Mouse (Mus musculus) gastrocnemius, adult 18-20 months (tissue): ENCODE measurements around the gene Cpa1. TPM values are rescaled to one million over a fixed set of nuclear protein-coding genes. Genes with fewer than 3 reads are reported as not detected.
A peak's percentile ranks its signal among the peaks of the same experiment; 100 is the strongest.

ENCODE experiments used
- DNase-seq: peaks from one replicate; pipeline ENCODE4 v3.0.0; 2021; ENCODE audit warnings: low spot score
- total RNA-seq, 2 experiments: library from RNA; stranded (reverse); gene quantifications; 2 replicates each; pipeline ENCODE4 v1.2.3; 2021

The Cpa1 gene
- total RNA-seq, 2 experiments from 2014 or later, result not detected

- no peak for DNase-seq
These were observed 18.0 kb upstream of the Cpa1 start for GRCm38 (mm10) chr6:30620994-30621393.

DNA sequence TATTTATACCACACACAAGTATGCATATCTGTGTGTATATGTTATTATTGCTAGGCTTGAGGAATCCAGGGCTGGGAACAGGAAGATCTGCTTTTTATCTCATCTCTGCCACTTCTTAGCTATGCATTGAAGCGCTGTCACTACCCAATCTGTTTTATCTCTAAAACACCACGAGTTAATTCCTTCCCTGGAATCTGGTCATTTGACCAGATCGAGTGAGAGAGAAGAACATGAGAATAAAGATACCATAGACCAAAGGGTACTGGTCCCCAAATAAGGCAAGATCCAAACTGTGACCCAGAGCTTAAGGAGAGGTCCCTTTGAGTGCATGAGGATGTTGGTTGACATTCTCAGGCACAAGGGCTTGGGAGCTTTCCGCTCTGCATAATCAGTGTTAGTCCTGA lies 17.0 kb upstream of the Cpa1 start:
- no peak for DNase-seq

DNA sequence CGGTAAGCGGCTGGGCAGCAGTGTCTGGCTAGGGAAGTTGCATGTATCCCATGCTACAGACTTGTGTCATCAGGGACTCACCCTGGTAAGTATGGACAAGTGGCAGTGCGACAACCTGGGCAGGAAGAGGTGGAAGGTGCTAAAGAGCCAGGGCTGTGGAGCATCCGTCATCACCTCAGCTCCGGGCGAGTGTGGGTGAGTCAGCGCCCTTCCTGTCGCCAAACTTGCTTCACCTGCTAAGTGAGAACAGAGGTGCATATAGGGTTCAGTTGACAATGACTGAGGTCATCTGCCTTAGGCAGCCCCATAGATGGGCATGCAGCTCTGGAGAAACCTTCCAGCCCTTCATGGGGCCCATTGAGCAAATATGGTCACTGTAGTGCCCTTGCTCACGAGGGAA lies 14.3 kb upstream of the Cpa1 start:
- DNase-seq, result no peak

DNA sequence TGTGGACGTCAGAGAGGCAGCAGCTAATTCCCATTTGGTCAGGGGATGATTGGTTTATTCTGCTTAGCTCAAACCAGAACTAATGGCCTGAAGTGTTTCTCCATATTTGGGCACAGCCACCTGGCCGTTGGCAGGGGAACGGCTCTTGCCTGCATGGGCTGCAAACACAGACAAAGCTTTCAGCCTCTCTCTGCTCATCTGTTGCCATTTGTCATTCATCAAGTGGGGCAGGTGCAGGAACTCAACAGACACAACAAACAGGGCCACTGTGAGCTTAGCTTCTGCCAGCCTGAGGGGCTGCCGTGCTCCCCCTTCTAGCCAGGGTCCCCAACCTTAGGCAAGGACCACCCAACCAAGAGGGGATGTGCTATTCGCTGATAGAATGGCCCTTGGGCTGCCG lies 10.9 kb upstream of the Cpa1 start:
- DNase-seq, result no peak

- DNase-seq, result no peak
These were observed 9.0 kb upstream of the Cpa1 start for GRCm38 (mm10) chr6:30629989-30630388.

DNA sequence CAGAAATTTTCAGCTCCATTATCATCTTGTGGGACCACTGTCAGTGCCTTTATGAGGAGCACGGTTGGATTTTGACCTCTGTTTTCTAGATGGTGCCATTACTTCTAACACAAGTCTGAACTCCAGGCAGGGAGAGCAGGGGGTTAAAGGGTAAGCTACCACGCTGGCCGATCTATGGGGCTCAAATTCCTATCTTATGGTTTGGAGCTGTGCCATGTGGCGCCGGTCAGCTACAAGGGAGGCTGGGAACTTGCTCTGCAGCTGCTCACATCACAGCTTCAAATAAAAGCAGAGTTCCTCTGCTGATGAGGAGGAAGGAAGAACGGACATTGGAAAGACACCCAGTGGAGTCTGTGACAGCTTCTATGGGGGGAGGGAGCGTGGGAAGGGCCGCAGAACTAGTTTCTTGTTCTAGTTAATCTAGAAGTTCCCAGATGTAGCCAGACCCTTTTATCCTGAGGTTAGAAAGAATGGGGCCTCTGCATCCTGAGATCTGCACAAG lies 3.6 kb upstream of the Cpa1 start:
- no peak for DNase-seq

- no peak for DNase-seq
These were observed 2.7 kb upstream of the Cpa1 start for GRCm38 (mm10) chr6:30636186-30636842.

DNA sequence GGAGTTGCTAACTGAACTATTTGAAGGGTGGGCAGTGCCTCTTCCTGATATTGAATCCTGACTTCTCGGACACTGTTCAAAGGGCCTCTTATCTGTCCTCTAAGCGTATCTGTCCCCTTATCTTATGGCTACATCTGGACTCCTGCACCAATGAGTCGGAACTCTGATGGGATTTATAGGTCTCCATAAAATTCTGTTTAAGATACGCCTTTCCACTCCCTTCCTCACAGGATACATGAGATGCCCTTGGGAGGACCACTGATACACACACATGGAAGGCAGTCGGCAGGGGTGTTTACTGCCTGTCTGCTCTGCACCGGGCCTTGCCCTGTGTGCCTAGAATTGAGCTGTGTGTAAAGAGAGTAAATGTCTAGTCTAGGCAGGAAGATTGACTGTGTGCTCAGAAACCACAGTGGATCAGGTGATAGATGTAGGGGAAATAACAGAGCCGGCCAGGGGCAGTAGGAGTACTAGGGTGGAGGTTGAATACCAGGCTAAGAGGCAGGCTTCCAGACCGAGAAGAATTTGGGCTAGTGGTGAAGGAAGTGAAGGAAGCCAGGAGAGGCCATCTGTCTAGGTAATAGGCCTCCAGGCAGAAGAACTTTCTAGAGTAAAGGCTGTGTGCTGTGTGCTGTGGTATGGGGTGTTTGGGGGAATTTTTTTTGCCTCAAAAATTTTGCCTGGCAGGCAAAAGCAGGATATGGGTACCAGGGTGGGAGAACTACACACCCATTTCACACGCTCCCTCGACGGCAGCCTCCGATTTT lies 4.9 kb downstream of the Cpa1 start:
- DNase-seq, result no peak

- no peak for DNase-seq
These were observed 5.4 kb downstream of the Cpa1 start for GRCm38 (mm10) chr6:30644462-30644861.

- no peak for DNase-seq
These were observed 6.4 kb downstream of the Cpa1 start for GRCm38 (mm10) chr6:30645379-30645778.

DNA sequence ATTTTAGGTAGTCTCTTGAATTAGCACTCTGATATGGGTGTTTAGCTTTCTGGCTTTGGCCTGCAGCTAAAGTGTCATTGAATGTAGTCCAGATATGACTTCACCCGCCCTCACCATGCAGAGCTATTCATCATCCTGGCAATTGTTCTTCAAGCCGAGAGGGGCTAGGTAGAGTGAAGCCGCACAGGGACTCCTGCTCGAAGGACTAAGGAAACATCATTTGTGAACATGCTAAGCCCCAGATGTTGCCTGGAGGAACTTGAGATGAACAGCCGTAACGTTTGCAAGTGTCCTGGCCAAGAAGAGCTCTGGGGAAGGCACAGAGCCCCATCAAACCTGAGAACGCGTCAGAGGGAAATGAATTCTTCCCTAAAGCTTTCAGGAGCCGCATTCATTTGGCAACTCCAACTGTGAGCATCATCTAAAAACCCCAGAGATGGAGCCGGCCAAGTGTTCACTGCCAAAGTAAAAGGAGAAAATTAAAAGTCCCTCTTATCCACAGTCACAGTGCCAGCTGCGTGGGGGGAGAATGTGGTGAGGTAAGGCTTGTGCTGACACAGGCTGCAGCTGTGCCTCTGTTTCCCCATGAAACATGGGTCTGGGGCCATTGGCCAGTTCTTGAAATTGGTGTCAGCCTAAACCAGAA lies 10.8 kb downstream of the Cpa1 start:
- DNase-seq, result peak; percentile 50

DNA sequence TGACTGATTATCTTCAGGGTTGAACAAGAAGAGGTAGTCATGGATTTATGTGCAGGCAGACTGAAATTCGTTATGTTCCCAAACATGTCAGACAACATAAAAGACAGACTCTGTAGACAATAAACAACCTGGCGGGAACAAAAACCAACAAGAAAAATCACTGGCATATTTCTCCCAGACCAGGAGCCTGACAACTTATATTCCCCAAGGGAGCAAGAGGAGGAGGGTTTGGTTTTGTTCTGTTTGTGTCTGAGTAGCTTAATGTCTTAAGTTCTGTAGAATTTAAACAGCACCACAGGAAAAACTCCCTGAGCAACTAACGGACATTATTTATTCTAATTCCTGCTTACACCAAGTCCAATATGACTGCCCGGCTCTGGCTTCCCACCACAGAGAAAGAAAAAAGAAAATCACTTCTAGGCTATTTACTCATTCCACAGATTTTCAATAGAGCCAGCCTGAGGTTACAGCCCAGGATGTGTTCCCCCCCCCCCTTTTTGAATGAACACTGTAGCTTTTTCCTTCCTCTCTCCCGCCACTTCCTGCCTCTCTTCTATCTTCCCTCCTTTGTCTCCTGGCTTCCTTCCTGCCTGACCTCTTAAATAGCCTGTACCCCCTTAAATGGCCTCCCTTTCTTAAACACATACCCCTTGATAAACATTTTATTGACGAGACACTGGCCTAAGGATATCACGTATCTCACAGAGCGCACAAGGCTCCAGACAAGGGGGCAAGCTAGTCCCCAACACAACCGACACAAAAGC lies 13.6 kb downstream of the Cpa1 start:
- no peak for DNase-seq

- no peak for DNase-seq
These were observed 14.5 kb downstream of the Cpa1 start for GRCm38 (mm10) chr6:30653518-30653917.

DNA sequence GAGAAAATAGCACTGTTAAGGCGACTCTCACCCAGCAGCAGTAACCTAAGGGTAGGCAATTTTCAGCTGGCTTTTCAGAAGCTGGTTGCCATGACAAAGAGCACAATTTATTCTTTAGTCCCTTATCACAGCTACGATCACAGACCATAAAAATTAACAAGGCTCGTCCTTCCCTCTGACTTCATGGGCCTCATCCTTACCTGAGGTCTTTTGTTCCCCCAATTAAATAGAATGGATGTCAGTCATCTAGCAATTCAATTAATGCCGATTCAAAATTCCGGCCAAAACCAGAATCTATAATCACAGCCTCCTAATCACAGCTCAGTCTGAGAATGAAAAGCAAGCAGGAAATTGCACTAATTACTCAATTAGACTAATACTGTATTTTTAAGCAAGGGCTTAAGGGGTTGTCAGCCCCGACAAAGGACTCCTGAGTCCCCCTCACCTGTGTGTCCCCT lies 15.4 kb downstream of the Cpa1 start:
- no peak for DNase-seq

- no peak for DNase-seq
These were observed 15.9 kb downstream of the Cpa1 start for GRCm38 (mm10) chr6:30654932-30655331.

DNA sequence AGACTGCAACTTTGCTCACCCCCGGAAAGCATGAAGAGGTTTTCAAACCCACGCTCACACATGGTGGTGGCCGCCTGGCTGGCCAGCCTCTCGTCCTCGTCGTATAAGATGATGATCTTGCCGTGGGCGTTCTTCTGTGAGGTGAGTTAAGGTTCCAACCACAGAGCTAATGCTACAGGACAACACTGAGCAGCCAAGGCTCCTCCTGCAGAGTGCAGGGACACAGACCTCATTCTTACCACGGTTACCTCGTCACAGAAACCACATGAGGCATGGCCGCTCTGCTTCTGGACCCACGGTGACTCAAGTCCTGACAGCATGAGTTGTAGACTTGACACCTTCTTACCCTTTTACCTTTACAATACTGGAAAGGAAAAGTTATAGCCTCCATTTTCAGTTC lies 18.3 kb downstream of the Cpa1 start:
- DNase-seq, result no peak

DNA sequence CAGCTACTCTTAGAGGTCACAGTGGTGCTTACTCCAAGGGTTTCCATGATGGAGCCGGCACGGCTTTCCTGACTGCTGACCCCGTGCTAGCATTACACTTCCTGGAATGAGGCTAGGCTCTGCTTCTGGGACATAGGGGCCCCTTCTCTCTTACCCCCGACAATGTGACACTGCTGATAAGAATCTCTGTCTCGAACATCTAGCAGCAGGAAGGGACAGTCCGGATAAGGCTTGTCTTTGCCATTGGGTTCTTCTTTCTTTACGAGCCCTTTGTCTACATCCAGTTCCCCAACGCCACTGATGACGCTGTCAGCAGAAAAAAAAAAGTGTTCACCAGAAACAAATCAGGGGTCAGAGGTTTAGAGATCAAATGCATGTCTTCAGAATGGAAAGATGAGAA lies 19.6 kb downstream of the Cpa1 start:
- DNase-seq, result no peak

DNA sequence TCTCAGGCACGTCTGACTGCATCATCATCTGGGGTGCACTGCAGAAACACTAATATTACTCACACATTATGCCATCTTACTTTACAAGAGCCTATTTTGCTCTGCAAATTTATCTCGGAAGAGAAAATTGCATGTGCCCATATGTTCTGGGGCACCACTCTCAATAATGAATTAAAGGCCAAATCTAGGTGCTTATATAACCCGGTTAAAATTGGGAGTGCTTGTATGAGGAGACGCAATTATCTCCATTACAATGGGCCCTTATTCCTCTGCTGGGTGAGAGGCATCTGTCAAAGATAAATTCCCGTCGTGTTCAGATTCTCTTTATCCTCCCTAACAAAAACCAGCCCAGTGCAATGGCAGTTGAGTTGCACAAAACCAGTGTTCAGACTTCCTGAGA lies 25.8 kb downstream of the Cpa1 start:
- DNase-seq, result no peak

DNA sequence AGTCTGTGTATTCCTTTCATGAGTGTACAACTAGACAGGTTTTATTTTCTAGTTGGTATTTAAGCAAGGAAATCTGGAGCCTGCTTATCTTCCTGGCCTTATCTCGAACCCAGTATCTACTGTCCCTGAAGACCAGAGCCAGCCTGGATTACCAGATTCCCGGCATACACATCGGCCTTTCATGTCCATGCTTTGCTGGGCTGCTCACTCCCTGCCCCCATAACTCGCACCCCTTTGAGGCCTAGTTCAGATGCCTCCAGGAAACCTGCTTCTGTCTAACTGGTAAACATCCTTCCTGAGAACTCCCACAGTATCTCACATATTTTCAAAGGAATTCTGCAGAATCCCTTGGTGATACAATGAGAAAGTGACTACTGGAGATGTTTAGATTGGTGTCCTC lies 26.3 kb downstream of the Cpa1 start:
- no peak for DNase-seq

DNA sequence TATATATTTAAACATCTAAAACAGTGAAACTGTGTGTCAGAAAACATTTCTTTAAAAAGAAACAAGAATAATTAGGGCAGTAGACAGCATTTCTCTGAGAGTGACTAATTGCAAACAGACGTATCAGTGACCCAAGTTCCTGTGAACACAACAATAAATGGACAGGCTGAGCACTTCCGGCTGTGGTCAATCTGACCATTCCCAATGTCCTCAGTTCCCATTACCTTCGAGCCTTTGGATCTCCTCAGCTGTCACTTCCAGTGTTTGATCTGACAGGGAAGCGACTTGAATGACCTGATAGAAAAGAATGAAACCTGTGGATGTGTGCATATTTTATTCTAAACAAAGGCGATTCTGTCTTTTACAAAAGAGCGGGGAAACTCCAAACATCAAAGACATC lies 27.0 kb downstream of the Cpa1 start:
- DNase-seq, result no peak

DNA sequence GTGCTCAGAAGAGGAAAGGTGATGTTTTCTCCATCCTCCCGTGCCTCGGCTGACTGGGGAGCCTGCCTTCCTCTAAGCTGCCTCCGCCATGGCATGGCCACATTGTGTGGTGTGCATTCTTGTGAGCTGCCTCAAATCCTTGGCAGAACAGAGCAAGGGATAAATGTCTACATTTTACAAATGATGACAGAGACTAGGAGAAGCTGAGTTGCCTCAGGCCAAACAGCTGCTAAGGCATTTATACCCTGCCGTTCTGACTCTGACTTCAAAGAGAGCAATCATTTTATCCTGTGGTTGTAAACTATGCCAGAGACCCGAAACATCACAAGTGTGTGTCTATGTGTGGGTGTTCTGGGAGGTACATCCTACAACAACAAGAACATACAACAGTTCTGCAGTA lies 28.6 kb downstream of the Cpa1 start:
- DNase-seq, result no peak

- DNase-seq, result no peak
These were observed 32.7 kb downstream of the Cpa1 start for GRCm38 (mm10) chr6:30671696-30672095.
